Mouse (Mus musculus) frontal cortex, postnatal 14 days (tissue): ENCODE data around the gene Asb18.

Experiments
- DNase-seq, 2 experiments: peaks; one replicate each; pipeline ENCODE4 v3.0.0; 2022; ENCODE audit warnings: low spot score in 2 of 2

Asb18 gene

DNA sequence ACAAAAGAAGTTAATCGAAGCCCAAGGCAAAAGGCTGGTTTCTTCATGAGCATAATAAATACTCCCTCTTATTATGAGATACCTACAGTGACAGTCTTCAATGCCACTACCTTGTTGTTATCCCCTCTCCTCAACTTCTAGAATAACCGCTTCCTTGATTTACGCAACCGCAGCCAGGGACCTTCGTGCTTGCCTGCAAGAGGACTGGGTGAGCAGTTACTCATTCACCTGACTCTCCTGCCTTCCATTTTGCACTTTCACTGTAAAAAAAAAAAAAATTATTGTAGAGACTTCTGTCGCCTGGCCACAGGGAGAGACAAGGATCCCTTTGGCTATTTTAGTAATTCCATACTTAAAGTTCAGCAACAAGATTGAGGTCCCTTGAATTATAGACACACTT is 81.4 kb downstream of the Asb18 start:
- DNase-seq: no peak

DNA sequence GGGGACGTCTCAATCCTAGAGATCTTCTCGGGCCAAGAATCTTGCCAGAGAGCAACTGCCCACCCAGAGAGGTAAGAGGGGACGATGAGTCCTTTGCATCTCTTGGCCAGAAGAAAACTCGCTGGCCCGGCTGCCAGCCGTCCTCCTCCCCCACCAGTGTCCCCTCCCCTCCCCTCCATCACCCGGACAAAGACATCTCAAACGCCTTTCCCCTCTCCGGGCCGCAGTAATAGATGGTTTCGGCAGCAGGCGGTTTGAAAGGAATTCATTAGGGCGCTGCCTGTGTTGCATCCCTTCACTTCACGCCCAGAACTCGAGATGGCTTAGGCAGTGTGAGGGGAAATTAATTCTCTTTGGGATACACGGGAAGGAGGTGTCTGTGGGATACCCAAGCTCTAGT is 81.8 kb downstream of the Asb18 start:
- DNase-seq: no peak

DNA sequence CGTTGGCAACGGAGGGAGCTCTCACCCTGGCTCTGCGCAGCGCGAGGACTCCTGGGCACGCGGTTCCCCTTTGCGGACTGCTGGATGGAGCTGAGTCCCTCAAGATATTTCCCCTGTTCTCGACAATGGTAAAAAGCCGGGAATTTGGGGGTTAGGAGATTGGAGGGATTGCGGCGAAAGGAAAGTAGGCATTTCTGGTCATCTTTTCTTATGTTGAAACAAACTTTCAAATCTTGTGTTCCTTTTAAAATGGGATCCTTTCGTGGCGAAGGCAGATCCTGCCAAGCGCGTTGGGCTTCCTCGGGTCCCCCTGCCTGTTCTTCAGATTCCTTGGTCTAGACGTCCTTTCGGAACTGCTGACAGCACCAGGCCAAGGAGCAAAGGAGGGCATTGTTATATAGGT is 82.4 kb downstream of the Asb18 start:
- no peak for DNase-seq

DNA sequence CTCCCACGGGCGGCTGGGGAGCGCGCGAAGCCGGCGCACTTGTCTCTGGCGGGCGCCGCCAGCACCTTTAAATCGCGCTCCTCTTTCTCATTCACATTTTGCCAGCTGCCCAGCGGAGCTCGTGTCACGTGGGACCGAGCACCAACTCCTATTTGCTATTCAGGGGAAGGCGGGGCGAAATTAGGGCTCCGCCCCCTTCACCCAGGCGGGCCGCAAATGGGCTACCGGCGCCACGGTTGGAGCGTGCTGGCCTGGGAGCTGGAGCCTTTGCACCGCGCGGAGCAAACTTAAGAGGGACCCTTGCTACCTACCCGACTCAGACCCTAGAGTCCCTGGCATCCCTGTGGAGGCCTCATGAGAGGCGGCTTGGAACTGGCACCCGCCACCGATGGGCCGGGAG is 83.3 kb downstream of the Asb18 start, which contains the start of gene Gbx2:
Gene Gbx2, minus strand, starts transcription at position 60 of the 400 bp plus-strand sequence.
- DNase-seq: no peak

DNA sequence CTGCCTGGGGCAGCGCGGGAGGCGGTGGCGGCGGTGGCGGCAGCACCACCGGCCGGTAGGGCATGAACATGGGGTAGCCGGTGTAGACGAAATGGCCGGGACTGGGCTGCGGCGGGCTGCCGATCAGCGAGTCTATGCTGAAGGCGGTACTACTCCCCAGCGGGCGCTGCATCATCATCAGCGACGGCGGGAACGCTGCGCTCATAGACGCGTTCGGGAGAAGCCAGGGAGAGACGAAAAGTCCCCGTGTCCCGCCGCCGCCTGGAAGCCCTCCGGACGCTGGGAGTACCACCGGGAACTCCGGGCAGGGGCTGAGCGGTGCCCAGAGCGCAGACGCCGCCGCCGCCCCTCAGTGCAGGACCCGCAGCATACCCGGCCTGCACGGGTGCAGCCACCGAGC is 83.9 kb downstream of the Asb18 start:
- DNase-seq: no peak

DNA sequence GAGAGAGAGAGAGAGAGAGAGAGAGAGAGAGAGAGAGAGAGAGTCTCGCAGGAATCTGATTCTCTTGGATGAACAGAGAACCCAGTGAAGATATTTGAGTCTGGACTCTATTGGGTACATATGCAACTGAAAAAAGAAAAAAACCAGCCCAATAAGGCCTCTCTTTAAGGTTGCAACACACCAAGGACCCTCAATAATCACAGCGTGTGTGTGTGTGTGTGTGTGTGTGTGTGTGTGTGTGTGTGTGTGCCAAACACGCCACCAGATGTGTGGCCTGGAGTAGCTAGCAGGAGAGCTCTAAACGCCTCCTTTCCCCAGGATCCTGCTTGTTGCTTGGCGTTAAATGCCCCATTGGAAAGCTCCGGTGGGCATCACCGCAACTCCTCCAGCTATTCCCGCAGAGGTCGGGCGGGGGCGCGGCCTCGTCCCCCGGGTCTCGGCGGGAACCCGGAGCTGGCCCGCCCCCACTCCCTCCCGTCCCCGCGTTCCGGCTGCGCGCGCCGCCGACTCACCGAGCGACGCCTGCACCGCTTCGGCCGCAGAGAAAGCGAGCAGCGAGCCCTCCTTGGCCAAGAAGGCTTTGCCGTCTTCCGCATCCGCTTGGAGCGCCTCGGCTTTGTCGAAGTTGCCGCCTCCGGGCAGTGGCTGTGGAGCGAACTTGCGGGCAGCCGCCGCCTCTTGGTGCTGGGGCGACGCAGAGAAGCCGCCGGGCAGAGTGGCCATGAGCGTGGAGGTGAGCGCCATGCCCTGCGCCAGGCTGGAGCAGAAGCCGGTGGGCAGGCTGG is 84.6 kb downstream of the Asb18 start:
- no peak for DNase-seq

DNA sequence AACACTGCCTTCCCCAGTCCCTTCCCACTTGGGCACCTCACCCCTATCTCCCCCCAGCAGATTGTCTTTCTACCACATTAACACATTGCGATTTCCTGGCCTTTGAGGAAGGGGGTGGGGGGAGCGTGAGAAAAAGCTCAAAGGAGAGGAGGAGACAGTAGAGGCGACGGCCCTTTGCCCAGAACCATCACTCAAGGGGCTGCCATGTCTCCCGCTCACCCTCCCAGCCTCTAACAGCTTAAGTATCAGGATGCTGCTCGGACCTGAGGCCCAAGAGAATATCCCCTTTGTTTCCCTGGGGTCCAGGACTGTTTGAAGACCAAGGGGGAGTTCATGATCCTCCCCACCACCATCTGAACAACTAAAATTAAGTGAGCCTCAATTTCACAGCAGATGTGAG is 85.3 kb downstream of the Asb18 start:
- DNase-seq: no peak

DNA sequence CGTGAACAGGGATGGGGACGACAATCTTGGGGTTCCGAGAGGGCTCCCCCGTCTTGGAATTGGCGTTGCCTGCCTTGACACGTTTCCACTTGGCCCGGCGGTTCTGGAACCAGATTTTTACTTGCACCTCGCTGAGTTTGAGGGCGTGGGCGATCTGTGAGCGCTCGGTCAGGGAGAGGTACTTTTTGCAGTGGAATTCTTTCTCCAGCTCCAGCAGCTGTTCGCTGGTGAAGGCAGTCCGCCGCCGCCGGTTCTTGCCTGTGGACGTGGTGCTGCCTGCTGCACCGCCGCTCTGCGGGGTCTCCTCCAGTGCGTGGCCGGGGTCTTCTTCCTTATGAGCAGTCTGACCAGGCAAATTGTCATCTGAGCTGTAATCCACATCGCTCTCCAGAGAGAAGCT is 85.8 kb downstream of the Asb18 start:
- DNase-seq: no peak

DNA sequence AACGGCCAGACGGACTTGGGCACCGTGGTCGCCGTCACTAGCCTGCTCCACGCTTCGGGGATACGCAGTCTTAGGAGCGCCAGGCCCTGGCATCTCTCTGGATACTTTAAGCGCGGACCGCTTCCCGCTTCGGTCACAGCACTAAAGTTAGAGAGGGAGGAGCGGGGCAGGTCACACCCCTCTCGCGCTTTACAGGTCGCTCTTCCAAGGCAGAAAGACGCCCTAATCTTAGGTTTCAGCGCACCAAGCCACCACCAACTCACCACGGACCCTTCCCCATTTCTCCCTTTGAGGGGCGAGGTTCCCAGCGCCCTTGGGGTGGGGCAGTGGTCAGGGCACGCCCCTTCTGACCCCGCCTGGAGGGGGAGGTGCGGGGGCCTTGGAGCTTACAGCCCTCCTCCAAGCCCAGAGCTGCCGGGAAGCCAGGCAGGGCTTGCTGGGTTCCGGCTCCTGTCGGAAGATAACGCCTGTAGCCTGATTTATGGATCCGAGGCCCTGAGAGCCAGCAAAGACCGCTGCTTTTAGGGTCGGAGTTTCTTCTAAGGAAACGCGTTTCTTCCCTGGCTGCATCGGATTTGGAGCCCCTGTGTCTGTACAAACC is 87.3 kb downstream of the Asb18 start:
- DNase-seq: no peak

DNA sequence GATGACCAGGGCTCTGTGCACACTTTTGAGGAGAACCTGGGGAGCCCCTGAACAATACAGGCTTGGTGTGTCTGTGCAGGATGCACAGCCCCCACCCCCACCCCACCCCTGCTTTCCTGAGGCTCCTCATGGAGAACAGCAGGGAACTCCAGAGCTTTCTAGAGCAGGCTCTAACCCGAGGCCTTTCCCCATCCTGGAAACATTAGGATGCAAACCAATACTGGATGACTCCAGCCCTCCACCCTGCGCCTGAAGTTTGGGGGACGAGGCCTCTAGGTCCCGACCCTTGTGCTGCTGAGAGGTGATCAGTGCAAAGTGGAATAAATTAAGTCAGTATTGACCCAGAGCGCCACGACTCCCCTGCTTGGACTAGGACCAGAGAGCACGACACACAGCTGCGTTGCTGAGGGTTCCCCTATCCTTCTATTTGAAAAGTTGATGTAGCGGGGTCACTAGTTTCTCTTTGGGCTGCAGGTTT is 87.8 kb downstream of the Asb18 start:
- no peak for DNase-seq

DNA sequence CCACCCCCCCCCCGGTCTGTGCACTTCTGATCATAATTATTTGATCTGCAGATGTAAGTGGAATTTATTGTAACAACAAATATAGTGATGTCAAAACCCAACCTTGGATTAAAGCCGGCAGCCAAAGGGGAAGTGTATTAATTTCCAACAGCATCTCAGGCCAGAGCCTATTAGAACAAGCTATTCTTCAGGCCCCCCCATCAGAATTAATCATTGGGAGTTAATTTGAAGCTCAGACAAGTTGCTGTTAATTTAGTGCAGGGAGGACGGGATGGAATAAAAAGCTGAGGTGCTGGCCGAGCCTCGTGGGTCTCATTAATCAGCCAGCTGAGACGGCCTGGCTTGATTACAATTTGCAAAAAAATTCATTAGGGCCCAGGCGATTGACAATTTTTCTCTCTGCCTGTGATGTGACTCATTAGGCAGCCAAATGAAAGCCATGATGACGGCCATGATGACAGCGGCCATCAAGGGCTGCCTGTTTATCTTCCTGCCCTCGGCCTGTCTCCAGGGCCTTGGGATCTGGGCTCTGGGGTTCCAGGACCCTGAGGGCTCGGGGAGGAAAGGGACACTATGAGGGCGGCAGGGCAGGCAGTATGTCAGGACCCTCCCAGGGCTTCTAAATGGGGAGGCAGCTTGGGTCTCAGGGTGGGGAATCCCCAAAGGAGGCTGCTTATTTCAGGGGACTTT is 88.8 kb downstream of the Asb18 start:
- no peak for DNase-seq

DNA sequence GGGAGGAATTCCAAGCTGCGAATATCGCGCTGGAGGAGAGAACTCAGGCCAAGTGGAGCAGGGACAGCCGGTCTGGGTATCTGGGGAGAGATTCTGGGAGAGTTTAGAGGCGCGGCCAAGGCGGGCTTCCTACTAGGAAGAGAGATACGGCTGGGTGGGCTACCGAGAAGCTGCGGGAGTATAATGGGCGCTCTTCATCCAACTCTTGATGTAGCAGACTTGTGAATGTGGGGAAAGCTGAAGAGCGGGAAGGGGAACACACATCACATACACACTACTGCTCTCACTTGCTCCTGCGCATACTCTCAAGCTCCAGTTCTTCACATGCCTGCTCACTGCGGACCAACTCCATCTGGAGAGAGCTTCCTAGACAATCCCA is 90.8 kb downstream of the Asb18 start:
- no peak for DNase-seq

DNA sequence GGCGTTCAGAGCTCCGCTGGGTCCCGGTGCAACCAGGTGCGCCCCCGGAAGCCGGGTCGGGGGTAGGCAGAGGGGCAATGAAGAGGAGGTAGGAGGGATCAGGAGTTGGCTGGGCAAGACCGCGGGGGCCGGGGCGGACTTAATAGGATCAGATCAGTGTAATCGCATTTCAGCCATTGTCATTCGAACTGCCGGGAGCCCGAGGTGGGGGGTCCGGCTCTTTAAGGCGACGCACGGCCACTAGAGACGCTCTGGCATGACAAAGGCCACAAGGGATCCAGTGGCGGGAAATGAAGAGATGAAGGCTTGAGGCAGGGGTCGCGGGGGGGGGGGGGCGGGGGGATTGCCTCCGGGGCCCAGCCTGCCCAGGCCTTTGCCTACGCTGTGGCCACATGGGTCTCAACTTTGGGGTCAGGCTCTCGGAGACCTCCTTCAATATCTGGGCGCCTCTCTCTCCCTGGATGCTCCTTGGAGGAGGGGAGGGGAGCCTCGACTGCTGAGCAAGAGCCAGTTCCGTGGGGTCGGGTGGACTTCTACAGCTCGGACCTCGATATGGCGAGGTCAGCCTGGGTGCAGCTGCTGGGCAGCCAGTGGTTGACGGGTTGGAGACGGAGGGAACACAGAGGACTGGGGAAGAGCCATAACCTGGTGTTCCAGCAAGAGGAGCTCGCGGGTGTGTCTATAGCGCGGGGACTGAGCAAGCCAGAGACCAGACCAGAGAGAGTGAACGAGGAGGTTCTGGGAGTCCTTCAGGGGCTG is 91.4 kb downstream of the Asb18 start:
- no peak for DNase-seq

DNA sequence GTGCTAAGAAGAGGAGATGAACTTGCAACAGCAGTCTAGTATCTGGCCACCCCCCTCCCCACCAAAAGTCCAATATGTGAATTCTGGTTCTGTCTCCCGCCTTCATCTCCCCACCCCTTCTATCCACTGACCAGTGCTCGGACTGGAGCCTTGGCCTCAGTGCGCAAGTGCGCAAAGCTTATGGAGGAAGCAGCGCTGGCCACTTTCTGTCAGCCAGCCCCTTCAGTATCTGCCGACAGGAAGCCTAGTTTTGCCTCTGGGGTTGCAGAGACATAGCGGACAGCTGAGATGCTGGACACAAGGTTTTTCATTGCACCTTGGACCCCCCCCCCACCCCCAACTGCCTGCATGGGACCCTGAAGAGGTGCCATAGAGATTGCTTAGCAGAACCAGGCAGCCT is 92.2 kb downstream of the Asb18 start:
- no peak for DNase-seq

DNA sequence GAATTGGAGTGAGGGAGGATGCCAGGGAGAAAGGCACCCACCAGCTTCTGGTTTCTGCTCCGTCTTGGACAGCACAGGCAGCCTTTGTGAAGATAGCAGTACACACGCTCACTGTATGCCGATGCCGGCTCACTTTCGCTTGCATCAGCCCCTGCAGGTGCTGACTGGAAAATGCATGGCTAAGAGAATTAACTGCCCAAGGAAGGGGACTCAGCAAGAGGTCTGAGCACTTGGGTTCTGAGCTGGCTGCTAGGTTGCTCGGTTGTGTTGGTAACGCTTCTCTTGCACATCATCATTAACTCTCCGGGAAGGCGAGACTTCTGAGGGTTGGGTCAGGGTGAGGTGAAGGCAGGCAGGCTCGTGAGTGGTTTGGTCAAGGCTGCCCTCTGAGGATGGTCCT is 92.7 kb downstream of the Asb18 start:
- DNase-seq: no peak

DNA sequence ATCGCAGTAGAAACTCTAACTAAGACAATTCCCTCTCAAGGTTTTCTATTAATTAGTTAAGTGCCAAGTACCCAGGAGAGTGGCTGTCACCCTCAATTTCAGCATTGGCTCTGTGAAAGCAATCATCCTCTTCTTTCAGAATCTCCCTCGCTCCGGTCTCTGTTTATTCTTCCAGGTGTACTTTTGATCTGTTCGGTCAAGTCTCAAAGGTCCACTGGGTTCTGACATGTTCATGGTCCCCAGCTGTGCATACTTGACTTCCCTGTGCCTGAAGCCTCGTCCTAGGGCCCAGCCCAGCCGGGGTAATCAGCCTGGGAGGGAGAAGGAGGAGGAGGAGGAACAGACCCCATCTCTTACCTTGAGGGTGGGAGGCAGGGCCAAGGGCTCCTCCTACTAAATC is 95.3 kb downstream of the Asb18 start:
- DNase-seq: no peak

DNA sequence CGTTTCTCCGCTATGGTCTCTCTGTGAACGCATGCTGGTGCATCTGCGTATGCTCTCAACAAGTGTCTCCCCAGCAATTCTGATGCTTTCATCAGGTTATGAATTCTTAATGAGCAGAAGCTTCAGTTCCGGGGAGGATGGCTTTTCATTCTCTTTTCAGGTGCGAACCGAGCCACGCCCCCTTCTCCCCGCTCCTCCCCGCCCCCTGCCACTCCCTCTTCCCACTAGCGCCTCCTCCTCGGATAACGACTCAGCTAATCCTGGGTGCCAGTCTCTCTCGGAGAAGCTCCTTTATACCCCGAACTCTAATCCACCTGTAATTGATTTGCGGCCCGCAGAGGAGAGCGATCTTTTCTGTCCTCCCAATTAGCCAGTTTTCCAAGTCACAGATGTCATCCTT is 96.4 kb downstream of the Asb18 start:
- DNase-seq: no peak

DNA sequence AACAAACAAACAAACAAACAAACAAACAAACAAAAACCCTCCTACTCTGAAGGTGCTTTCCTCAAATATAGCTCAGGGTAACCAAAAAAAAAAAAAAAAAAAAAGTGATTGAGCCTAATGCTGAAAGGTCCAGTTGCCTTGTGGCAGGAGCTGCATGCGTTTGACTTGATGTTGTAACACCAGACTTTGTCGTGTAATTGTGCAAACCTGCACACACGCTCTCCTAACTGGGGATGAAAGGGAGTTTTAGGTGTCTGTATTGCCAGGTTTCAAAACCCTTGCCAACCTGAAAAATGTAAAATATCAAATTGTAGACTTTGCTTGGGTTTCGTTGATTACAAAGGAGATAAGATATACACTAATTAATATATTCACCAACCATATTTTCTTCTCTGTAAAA is 100.9 kb downstream of the Asb18 start:
- no peak for DNase-seq

DNA sequence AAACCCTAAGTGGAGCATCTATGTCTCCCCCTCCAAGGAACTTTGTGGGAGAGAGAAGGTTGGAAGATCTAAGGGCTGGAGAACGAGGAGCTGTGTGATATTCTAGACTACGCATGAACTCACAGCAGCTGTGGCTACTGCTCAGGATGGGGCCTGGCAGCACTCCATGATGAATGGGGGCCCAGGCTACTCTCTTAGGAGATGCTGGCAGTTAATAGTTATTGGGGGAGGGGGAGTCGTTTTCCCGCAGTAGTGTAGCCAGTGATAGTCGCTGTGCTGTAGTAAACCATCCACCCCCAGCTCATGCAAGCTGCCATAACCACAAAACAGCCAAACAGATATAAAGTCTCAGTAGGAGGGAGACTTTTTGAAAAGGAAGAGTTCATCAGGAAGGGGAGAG is 102.1 kb downstream of the Asb18 start:
- DNase-seq: no peak

DNA sequence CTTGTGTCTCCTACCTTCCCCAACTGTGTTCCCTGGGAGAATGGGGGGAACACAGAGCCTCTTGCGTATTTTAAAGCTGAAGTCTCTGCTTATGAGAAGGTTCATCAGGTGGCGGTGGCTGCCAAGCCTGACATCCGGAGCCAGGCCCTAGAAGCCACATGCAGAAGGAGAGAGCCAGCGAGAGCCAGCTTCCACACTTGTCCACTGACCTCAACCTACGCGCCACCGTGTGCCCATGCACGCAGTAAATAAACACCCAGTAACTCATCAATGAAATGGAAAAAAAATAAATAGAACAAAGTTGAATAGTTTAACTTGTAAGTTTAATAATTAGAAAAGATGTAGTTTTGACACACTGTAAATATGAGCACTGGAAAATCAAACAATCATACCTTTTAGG is 104.7 kb downstream of the Asb18 start:
- no peak for DNase-seq

DNA sequence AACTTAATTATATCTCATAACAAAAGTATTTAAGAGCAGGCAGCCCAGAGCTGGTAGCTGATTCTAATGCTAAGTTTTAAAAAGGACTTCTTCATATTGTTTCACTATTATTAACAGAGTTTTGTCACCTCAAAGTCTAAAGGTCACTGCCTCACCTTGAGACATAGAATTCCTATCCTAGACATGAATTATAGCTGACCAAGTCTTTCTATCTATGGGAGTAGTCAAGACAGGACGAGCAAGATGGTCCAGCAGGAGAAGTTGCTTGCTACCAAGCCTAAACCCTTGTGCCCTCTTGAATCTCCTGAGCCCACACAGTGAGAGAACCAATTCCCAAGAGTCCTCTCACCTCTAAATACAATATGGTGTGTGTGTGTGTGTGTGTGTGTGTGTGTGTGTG is 111.8 kb downstream of the Asb18 start:
- DNase-seq: no peak

DNA sequence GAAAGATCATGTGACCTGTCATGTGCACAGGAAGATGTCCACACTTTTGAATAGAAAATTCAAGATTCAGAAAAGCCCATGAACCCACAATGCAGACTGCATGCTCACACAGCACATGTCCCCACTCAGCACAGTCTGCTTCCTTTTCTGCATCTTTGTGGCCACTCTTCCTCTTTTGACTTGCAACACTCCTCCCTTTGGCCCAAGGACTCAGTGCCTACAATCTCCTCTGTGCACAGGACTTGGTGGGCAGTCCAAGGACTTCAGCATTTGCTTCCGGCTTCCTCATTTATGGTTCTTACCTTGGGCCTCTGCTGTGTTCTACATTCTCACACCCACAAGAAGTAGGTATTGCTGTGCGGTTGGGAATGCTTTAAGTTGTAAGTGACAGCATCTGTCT is 112.2 kb downstream of the Asb18 start:
- no peak for DNase-seq
